Mouse (Mus musculus): Measurements from ENCODE around the gene Agpat1. TPM values are rescaled to one million over a fixed set of nuclear protein-coding genes. Genes with fewer than 3 reads are reported as not detected.
A peak's percentile ranks its signal among the peaks of the same experiment; 100 is the strongest.

Gene Agpat1
- polyA plus RNA-seq, 1 experiment from 2014 or later, result 122 TPM

- 88% methylated on average over 12 of the region's 12 CpGs for WGBS
- ATAC-seq, result no peak
- Histone ChIP-seq H3K36me3 (ENCODE audit: control insufficient read depth, insufficient read depth, low read length) (no peaks in the 10 kb centered on the region), H3K9me3 (ENCODE audit: control insufficient read depth, low read length) (no peaks in the 10 kb centered on the region), H3K4me2 (ENCODE audit: low read length) (no peak overlapping the region), H3K27me3 (replicated peaks; ENCODE audit: control insufficient read depth, insufficient read depth, low read length) (no peaks in the 10 kb centered on the region), H3K4me3 (ENCODE audit: low read length) (no peak overlapping the region), H3K4me1 (ENCODE audit: control insufficient read depth, insufficient read depth, low read depth, low read length) (peaks cover 10% of the 10 kb centered on the region), H3K9ac (ENCODE audit: low read depth, low read length) (no peak overlapping the region), H3K27ac (ENCODE audit: low read depth, low read length) (no peak overlapping the region)
Observed at GRCm38 (mm10) chr17:34582528-34582927, 21.5 kb upstream of the Agpat1 start.

- Histone ChIP-seq H3K27me3 (replicated peaks; ENCODE audit: control insufficient read depth, insufficient read depth, low read length) (no peaks in the 10 kb centered on the region), H3K36me3 (ENCODE audit: control insufficient read depth, insufficient read depth, low read length) (no peaks in the 10 kb centered on the region), H3K9me3 (ENCODE audit: control insufficient read depth, low read length) (no peaks in the 10 kb centered on the region), H3K4me3 (ENCODE audit: low read length) (no peak overlapping the region), H3K9ac (ENCODE audit: low read depth, low read length) (no peak overlapping the region), H3K4me1 (ENCODE audit: control insufficient read depth, insufficient read depth, low read depth, low read length) (peaks cover 15% of the 10 kb centered on the region), H3K27ac (ENCODE audit: low read depth, low read length) (no peak overlapping the region), H3K4me2 (ENCODE audit: low read length) (no peak overlapping the region)
- 60% methylated on average over 7 of the region's 7 CpGs for WGBS
- no peak for ATAC-seq
Observed at GRCm38 (mm10) chr17:34583397-34583796, 20.7 kb upstream of the Agpat1 start.

- Histone ChIP-seq H3K27ac (ENCODE audit: low read depth, low read length) (no peak overlapping the region), H3K4me1 (ENCODE audit: control insufficient read depth, insufficient read depth, low read depth, low read length) (peaks cover 15% of the 10 kb centered on the region), H3K36me3 (ENCODE audit: control insufficient read depth, insufficient read depth, low read length) (no peaks in the 10 kb centered on the region), H3K9me3 (ENCODE audit: control insufficient read depth, low read length) (no peaks in the 10 kb centered on the region), H3K4me2 (ENCODE audit: low read length) (no peak overlapping the region), H3K9ac (ENCODE audit: low read depth, low read length) (no peak overlapping the region), H3K27me3 (replicated peaks; ENCODE audit: control insufficient read depth, insufficient read depth, low read length) (no peaks in the 10 kb centered on the region), H3K4me3 (ENCODE audit: low read length) (no peak overlapping the region)
- ATAC-seq, result no peak
- WGBS, result 81% methylated on average over 7 of the region's 8 CpGs
Observed at GRCm38 (mm10) chr17:34583819-34584218, 20.2 kb upstream of the Agpat1 start.

- 0 out of 2 replicates have a peak overlapping the region, but pooled peaks have one; percentile 39 for H3K27ac ChIP-seq (ENCODE audit: low read depth, low read length)
- H3K9ac ChIP-seq (ENCODE audit: low read depth, low read length), result no peak overlapping the region
- H3K27me3 ChIP-seq (replicated peaks; ENCODE audit: control insufficient read depth, insufficient read depth, low read length), result no peaks in the 10 kb centered on the region
- H3K9me3 ChIP-seq (ENCODE audit: control insufficient read depth, low read length), result no peaks in the 10 kb centered on the region
- H3K4me3 ChIP-seq (ENCODE audit: low read length), result no peak overlapping the region
- ATAC-seq, result no peak
- WGBS, result 82% methylated on average over 8 of the region's 8 CpGs
- H3K36me3 ChIP-seq (ENCODE audit: control insufficient read depth, insufficient read depth, low read length), result no peaks in the 10 kb centered on the region
- H3K4me1 ChIP-seq (ENCODE audit: control insufficient read depth, insufficient read depth, low read depth, low read length), result peaks cover 15% of the 10 kb centered on the region
- H3K4me2 ChIP-seq (ENCODE audit: low read length), result no peak overlapping the region
Observed at GRCm38 (mm10) chr17:34585121-34585520, 18.9 kb upstream of the Agpat1 start.

- Histone ChIP-seq H3K27me3 (replicated peaks; ENCODE audit: control insufficient read depth, insufficient read depth, low read length) (no peaks in the 10 kb centered on the region), H3K27ac (ENCODE audit: low read depth, low read length) (peak overlapping the region; percentile 99), H3K36me3 (ENCODE audit: control insufficient read depth, insufficient read depth, low read length) (no peaks in the 10 kb centered on the region), H3K4me2 (ENCODE audit: low read length) (peak overlapping the region; percentile 69), H3K4me1 (ENCODE audit: control insufficient read depth, insufficient read depth, low read depth, low read length) (peaks cover 22% of the 10 kb centered on the region), H3K9ac (ENCODE audit: low read depth, low read length) (peak overlapping the region; percentile 81), H3K9me3 (ENCODE audit: control insufficient read depth, low read length) (no peaks in the 10 kb centered on the region), H3K4me3 (ENCODE audit: low read length) (peak overlapping the region; percentile 70)
- ATAC-seq, result peak; percentile 13
- 15% methylated on average over 32 of the region's 32 CpGs for WGBS
Observed at GRCm38 (mm10) chr17:34585877-34586771, 17.9 kb upstream of the Agpat1 start.

GRCm38 (mm10) chr17:34586796-34587422 is 17.2 kb upstream of the Agpat1 start:
- WGBS, result 0% methylated on average over 36 of the region's 38 CpGs
- H3K4me2 ChIP-seq (ENCODE audit: low read length), result peak overlapping the region; percentile 69
- no peaks in the 10 kb centered on the region for H3K9me3 ChIP-seq (ENCODE audit: control insufficient read depth, low read length)
- peak overlapping the region; percentile 99 for H3K27ac ChIP-seq (ENCODE audit: low read depth, low read length)
- peak; percentile 84 for ATAC-seq
- H3K4me1 ChIP-seq (ENCODE audit: control insufficient read depth, insufficient read depth, low read depth, low read length), result peaks cover 27% of the 10 kb centered on the region
- no peaks in the 10 kb centered on the region for H3K27me3 ChIP-seq (replicated peaks; ENCODE audit: control insufficient read depth, insufficient read depth, low read length)
- peak overlapping the region; percentile 70 for H3K4me3 ChIP-seq (ENCODE audit: low read length)
- H3K9ac ChIP-seq (ENCODE audit: low read depth, low read length), result peak overlapping the region; percentile 81
- H3K36me3 ChIP-seq (ENCODE audit: control insufficient read depth, insufficient read depth, low read length), result no peaks in the 10 kb centered on the region

GRCm38 (mm10) chr17:34587423-34587811 is 16.6 kb upstream of the Agpat1 start:
- Histone ChIP-seq H3K27me3 (replicated peaks; ENCODE audit: control insufficient read depth, insufficient read depth, low read length) (no peaks in the 10 kb centered on the region), H3K9ac (ENCODE audit: low read depth, low read length) (peak overlapping the region; percentile 81), H3K4me3 (ENCODE audit: low read length) (peak overlapping the region; percentile 70), H3K27ac (ENCODE audit: low read depth, low read length) (peak overlapping the region; percentile 99), H3K9me3 (ENCODE audit: control insufficient read depth, low read length) (no peaks in the 10 kb centered on the region), H3K4me1 (ENCODE audit: control insufficient read depth, insufficient read depth, low read depth, low read length) (peaks cover 27% of the 10 kb centered on the region), H3K36me3 (ENCODE audit: control insufficient read depth, insufficient read depth, low read length) (no peaks in the 10 kb centered on the region), H3K4me2 (ENCODE audit: low read length) (peak overlapping the region; percentile 69)
- ATAC-seq, result peak; percentile 85
- WGBS, result under 1% methylated on average over 41 of the region's 50 CpGs

GRCm38 (mm10) chr17:34587814-34588213 is 16.2 kb upstream of the Agpat1 start:
- no peak for ATAC-seq

GRCm38 (mm10) chr17:34588767-34589166 is 15.3 kb upstream of the Agpat1 start:
- Histone ChIP-seq H3K9me3 (ENCODE audit: control insufficient read depth, low read length) (no peaks in the 10 kb centered on the region), H3K4me2 (ENCODE audit: low read length) (no peak overlapping the region), H3K9ac (ENCODE audit: low read depth, low read length) (no peak overlapping the region), H3K36me3 (ENCODE audit: control insufficient read depth, insufficient read depth, low read length) (no peaks in the 10 kb centered on the region), H3K27me3 (replicated peaks; ENCODE audit: control insufficient read depth, insufficient read depth, low read length) (no peaks in the 10 kb centered on the region), H3K4me1 (ENCODE audit: control insufficient read depth, insufficient read depth, low read depth, low read length) (peaks cover 31% of the 10 kb centered on the region), H3K27ac (ENCODE audit: low read depth, low read length) (no peak overlapping the region), H3K4me3 (ENCODE audit: low read length) (no peak overlapping the region)
- ATAC-seq, result no peak
- 59% methylated on average over 3 of the region's 3 CpGs for WGBS

More at GRCm38 (mm10) chr17:34587814-34588213, 16.2 kb upstream of the Agpat1 start:
- Histone ChIP-seq H3K4me2 (ENCODE audit: low read length) (peak overlapping the region; percentile 69), H3K4me3 (ENCODE audit: low read length) (peak overlapping the region; percentile 70), H3K27ac (ENCODE audit: low read depth, low read length) (peak overlapping the region; percentile 99), H3K27me3 (replicated peaks; ENCODE audit: control insufficient read depth, insufficient read depth, low read length) (no peaks in the 10 kb centered on the region), H3K9me3 (ENCODE audit: control insufficient read depth, low read length) (no peaks in the 10 kb centered on the region), H3K9ac (ENCODE audit: low read depth, low read length) (peak overlapping the region; percentile 81), H3K36me3 (ENCODE audit: control insufficient read depth, insufficient read depth, low read length) (no peaks in the 10 kb centered on the region), H3K4me1 (ENCODE audit: control insufficient read depth, insufficient read depth, low read depth, low read length) (peaks cover 27% of the 10 kb centered on the region)
- 3% methylated on average over 19 of the region's 19 CpGs for WGBS
